Mouse (Mus musculus): ENCODE results near the gene Sh3gl1.

DNA sequence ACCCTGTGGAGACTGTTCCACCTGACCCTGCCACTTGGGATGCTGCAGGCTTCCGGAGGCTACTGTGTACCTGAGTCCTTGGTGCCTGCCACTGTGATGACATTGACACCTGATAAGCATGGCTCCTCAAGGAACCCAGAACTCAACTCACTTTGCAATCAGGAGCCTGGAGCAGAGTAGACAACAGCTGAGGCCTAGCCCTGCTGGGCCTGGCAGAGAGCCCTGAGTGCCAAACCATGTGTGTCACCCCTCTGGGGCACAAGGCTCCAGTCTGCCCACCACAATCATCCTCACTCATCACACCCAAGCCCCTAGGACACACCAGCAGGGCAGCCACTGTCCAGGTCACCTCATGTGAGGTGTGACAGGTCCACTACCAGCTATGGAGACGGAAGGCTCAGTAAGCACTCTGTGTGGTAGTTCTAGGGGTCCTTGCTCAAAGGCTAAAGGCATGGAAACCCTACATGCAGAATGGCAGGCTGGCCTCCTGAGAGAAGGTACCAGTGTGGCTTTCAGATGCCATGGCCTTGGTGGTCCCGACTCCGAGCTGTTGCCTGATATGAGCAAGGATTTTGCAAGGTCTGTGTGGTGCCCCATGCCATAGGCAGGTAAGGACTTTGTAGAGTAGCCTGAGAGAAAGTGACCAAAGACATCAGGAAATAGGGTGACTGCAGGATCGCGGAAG, 15.9 kb downstream of the Sh3gl1 start:
- TF ChIP-seq POLR2A (IDR thresholded peaks at IDR 0.05; ENCODE audit: low read depth, low read length) (no peak), CTCF (IDR thresholded peaks at IDR 0.05; ENCODE audit: extremely low read depth, insufficient read length, insufficient replicate concordance, low read depth, low read length) (no peak)

Data from small intestine, adult 2 months (tissue).